Mouse (Mus musculus) forebrain, embryonic 11.5 days (tissue): Measurements from ENCODE around the gene Olfr1102. TPM values are rescaled to one million over a fixed set of nuclear protein-coding genes. Genes with fewer than 3 reads are reported as not detected.

Source experiments
- ATAC-seq: fragments of 200-750 bp; cut with Nextera tagmentation; replicated peaks from 2 replicates; pipeline ENCODE4 v1.8.0; 2017; ENCODE audit warnings: moderate TSS enrichment; ENCODE audit not compliant: low FRiP score
- DNase-seq: peaks from one replicate; pipeline ENCODE4 v3.0.0-alpha.2; 2017; ENCODE audit warnings: low spot score
- H3K27ac ChIP-seq: fragments of 300-500 bp; sonication (generic); 2 replicates; pipeline ENCODE4 v1.5.1; 2014; ENCODE audit warnings: low read depth, low read length
- H3K27me3 ChIP-seq: fragments of 300-500 bp; sonication (generic); 2 replicates; pipeline ENCODE4 v1.6.1; 2014; ENCODE audit warnings: mild to moderate bottlenecking, low read length, mixed read lengths; ENCODE audit not compliant: control insufficient read depth, insufficient read depth
- H3K36me3 ChIP-seq: fragments of 300-500 bp; sonication (generic); 2 replicates; pipeline ENCODE4 v1.6.1; 2014; ENCODE audit warnings: mild to moderate bottlenecking, low read length, moderate library complexity, mixed read lengths; ENCODE audit not compliant: control insufficient read depth, insufficient read depth
- H3K4me1 ChIP-seq: fragments of 300-500 bp; sonication (generic); replicated peaks from 2 replicates; pipeline ENCODE4 v1.6.1; 2014; ENCODE audit warnings: low read length, mixed read lengths; ENCODE audit not compliant: control insufficient read depth, insufficient read depth
- H3K4me2 ChIP-seq: fragments of 300-500 bp; sonication (generic); 2 replicates; pipeline ENCODE4 v1.6.1; 2014; ENCODE audit warnings: low read depth, mild to moderate bottlenecking, low read length, moderate library complexity, mixed read lengths; ENCODE audit not compliant: severe bottlenecking
- H3K4me3 ChIP-seq: fragments of 300-500 bp; sonication (generic); 2 replicates; pipeline ENCODE4 v1.5.1; 2014; ENCODE audit warnings: low read depth, low read length
- H3K9ac ChIP-seq: fragments of 300-500 bp; sonication (generic); 2 replicates; pipeline ENCODE4 v1.6.1; 2014; ENCODE audit warnings: low read length
- H3K9me3 ChIP-seq: fragments of 300-500 bp; sonication (generic); 2 replicates; pipeline ENCODE4 v1.6.1; 2016; ENCODE audit warnings: low read length, mixed read lengths; ENCODE audit not compliant: control insufficient read depth
- WGBS: fragments of 180-500 bp; shearing (Covaris S2); extraction: QIAGEN DNeasy Blood & Tissue Kit; methylation state at CpG from one replicate; pipeline ENCODE4 v1.1.7; 2014; 5-methylcytosine and 5-hydroxymethylcytosine counted together
- polyA plus RNA-seq: library from polyadenylated mRNA; unstranded; fragments of >200 nt; fragmentation: Nextera tagmentation; extraction: Ambion mirVana; gene quantifications from 2 replicates; pipeline ENCODE4 v1.2.1, GENCODE M21; 2014

The Olfr1102 gene
- polyA plus RNA-seq, result not detected in 2 replicates

DNA sequence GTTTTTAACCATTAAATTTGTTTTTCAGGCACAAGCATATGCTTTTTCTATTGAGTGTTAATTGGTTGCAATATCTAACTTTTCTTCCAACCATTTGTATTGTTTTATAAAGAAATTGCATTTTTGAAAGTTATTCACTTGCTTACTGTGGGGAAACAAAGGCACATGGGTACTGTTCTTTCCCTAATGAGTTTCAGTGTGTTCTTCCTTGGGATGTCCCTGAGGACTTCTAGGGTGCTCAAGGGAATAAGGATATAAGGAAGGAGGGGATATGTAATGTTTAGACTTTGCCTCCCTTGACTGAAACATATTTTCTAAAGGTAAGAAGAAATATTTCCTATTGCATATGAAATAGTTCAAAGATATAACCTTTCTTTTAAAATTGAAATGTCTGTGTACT lies at the start of gene Olfr1102:
TSS of gene Olfr1102 (plus strand) at position 301 of the 400 bp plus-strand sequence.
- no peak within 1 kb of the TSS for H3K9ac ChIP-seq
- H3K4me1 ChIP-seq, result no peaks in the 10 kb centered on the region
- H3K27ac ChIP-seq, result no peak within 1 kb of the TSS
- no peak within 1 kb of the TSS for H3K4me2 ChIP-seq
- DNase-seq (no peak), ATAC-seq (no peak)
- H3K9me3 ChIP-seq, result no peaks in the 10 kb centered on the region
- H3K4me3 ChIP-seq, result no peak within 1 kb of the TSS
- H3K27me3 ChIP-seq, result no peaks in the 10 kb centered on the region
- no peaks in the 10 kb centered on the region for H3K36me3 ChIP-seq

DNA sequence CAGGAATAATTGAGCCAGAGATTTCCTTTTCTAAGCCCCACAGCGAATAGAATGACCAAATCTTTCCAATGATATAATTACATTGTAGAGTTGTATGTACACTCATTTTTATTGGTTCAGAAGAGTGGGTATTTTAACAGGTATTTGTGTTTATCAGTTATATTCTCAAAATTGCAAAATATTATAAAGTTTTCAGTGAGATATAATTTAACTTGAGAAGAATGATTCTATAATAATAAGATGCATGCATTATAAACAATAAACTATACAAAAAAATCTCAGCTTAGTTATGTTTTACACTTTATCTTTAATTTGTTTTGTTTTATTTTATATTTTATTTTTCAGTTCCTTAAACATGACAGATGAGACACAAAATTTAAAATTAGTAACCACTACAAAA lies 37.6 kb upstream of the Olfr1102 start, which contains the start of gene Olfr1099:
TSS of gene Olfr1099 (minus strand) at position 101 of the 400 bp plus-strand sequence.
- Histone ChIP-seq H3K9me3 (no peaks in the 10 kb centered on the region), H3K9ac (no peak within 1 kb of the TSS), H3K27me3 (no peaks in the 10 kb centered on the region), H3K4me3 (no peak within 1 kb of the TSS), H3K4me2 (no peak within 1 kb of the TSS), H3K36me3 (no peaks in the 10 kb centered on the region), H3K4me1 (no peaks in the 10 kb centered on the region), H3K27ac (no peak within 1 kb of the TSS)
- 80% methylated on average over 1 of the region's 1 CpGs for WGBS
- ATAC-seq, result no peak
- DNase-seq, result no peak

DNA sequence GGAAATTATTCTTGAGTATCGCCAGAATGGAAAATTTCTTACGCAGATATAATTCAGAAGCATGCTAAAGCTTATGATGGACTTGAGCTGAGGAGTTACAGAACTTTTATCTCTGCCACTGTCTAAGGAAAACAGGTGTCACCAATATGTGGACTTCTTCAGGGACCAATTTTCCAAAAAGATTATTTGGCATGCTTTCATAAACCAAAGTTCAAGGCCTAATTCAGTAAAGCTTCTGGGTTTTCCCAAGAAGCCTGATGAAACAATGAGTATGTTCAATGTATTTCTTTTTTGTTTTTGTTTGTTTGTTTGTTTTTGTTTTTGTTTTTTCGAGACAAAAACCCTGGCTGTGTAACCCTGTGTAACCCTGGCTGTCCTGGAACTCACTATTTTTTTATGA lies 18.3 kb upstream of the Olfr1102 start, which contains the start of gene Olfr1100:
TSS of gene Olfr1100 (minus strand) at position 101 of the 400 bp plus-strand sequence.
- Histone ChIP-seq H3K27me3 (no peaks in the 10 kb centered on the region), H3K27ac (no peak within 1 kb of the TSS), H3K4me3 (no peak within 1 kb of the TSS), H3K9me3 (no peaks in the 10 kb centered on the region), H3K4me2 (no peak within 1 kb of the TSS), H3K9ac (no peak within 1 kb of the TSS), H3K36me3 (no peaks in the 10 kb centered on the region), H3K4me1 (no peaks in the 10 kb centered on the region)
- DNase-seq (no peak), ATAC-seq (no peak)
- 90% methylated on average over 3 of the region's 3 CpGs for WGBS

DNA sequence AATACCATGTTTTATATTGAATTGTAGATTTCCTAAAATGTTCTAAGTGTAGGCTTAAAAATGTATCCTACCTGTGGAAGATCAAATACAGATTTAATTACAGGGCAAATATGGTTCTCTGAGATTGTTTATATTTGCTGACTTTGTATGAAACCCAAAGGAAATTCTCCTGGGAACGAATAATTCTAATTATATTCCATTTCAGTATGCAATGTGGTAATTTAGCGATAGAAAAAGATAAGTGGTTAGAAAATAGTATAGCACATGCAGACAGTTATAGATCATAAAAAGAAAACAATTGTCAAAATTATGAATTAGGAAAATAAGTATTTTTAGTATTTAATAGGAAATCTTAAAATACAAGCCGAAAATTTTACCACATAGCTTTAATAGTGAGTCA lies 7.1 kb upstream of the Olfr1102 start, which contains the start of gene Olfr1101:
TSS of gene Olfr1101 (minus strand) at position 101 of the 400 bp plus-strand sequence.
- Histone ChIP-seq H3K4me2 (no peak within 1 kb of the TSS), H3K9me3 (no peaks in the 10 kb centered on the region), H3K9ac (no peak within 1 kb of the TSS), H3K36me3 (no peaks in the 10 kb centered on the region), H3K4me1 (no peaks in the 10 kb centered on the region), H3K27ac (no peak within 1 kb of the TSS), H3K27me3 (no peaks in the 10 kb centered on the region), H3K4me3 (no peak within 1 kb of the TSS)
- WGBS, result 80% methylated on average over 3 of the region's 3 CpGs
- no peak for ATAC-seq
- DNase-seq, result no peak

DNA sequence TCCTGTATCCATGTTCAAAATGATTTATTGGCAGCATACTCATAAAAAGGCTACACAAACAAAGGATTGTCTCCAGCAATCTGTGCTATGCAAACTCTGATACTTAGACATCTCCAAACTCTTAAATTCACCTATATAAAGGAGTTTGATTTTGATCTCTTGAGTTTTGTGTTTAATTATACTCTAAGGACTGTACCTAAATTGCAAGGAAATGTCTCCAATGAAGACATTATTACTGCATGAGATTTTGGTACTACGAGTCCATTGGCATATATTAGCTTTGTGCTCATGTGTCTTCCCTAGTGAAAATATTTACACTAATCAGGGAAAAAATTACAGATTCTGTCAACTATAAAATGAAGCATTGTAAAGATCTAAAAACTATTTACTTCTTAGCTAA lies 28.8 kb downstream of the Olfr1102 start, which contains the start of gene Olfr1104:
TSS of gene Olfr1104 (minus strand) at position 101 of the 400 bp plus-strand sequence.
- no peak within 1 kb of the TSS for H3K27ac ChIP-seq
- ATAC-seq (no peak), DNase-seq (no peak)
- H3K4me1 ChIP-seq, result no peaks in the 10 kb centered on the region
- H3K9me3 ChIP-seq, result no peaks in the 10 kb centered on the region
- H3K4me3 ChIP-seq, result no peak within 1 kb of the TSS
- H3K4me2 ChIP-seq, result no peak within 1 kb of the TSS
- 84% methylated on average over 1 of the region's 1 CpGs for WGBS
- no peaks in the 10 kb centered on the region for H3K36me3 ChIP-seq
- no peak within 1 kb of the TSS for H3K9ac ChIP-seq
- no peaks in the 10 kb centered on the region for H3K27me3 ChIP-seq

DNA sequence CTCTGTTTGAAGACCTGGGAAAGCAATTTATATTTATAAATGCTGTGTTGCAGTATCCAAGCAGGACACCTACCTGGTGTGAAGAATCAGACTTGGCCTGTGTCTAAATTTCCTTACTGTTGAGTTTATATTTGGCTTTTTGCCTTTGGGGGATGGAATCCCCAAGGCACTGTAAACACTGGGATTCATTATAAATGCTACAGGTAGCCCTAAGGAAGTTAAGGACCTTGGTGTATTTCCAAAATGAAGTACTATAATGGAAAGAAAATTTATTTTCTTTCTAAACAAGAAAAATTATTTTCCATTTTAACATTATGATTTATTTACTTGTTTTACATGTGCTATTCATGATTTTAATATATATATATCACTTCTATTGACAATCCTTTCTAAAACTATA lies 38.2 kb downstream of the Olfr1102 start, which contains the start of gene Olfr1105:
TSS of gene Olfr1105 (minus strand) at position 101 of the 400 bp plus-strand sequence.
- Histone ChIP-seq H3K9me3 (no peaks in the 10 kb centered on the region), H3K36me3 (no peaks in the 10 kb centered on the region)

DNA sequence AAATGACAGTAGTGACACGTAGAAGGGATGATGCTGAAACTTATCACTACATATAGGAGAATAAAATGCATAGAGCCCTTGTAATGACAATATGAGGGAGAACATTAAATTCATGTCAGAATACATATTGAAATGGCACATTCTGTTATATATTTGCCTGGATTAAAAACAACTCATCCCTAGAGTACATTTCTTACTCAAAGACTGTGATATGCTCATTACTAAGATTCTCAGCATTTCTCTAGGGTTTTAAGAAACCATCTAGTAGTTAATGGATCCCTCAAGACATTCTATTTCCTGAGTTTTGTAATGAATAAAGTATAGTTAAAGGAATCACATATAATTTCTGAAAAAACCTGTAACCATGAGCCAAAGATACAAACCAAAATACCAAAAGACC lies 54.0 kb downstream of the Olfr1102 start, which contains the start of gene Olfr1106:
TSS of gene Olfr1106 (minus strand) at position 101 of the 400 bp plus-strand sequence.
- H3K27ac ChIP-seq, result no peak within 1 kb of the TSS
- no peak within 1 kb of the TSS for H3K4me2 ChIP-seq
- H3K36me3 ChIP-seq, result no peaks in the 10 kb centered on the region
- no peaks in the 10 kb centered on the region for H3K4me1 ChIP-seq
- no peaks in the 10 kb centered on the region for H3K27me3 ChIP-seq
- DNase-seq (no peak), ATAC-seq (no peak)
- no peak within 1 kb of the TSS for H3K9ac ChIP-seq
- WGBS, result 85% methylated on average over 1 of the region's 1 CpGs
- no peaks in the 10 kb centered on the region for H3K9me3 ChIP-seq
- no peak within 1 kb of the TSS for H3K4me3 ChIP-seq

More for the DNA sequence above, 38.2 kb downstream of the Olfr1102 start, which contains the start of gene Olfr1105:
- Histone ChIP-seq H3K4me3 (no peak within 1 kb of the TSS), H3K27me3 (no peaks in the 10 kb centered on the region), H3K4me1 (no peaks in the 10 kb centered on the region), H3K9ac (no peak within 1 kb of the TSS), H3K27ac (no peak within 1 kb of the TSS), H3K4me2 (no peak within 1 kb of the TSS)
- no peak for ATAC-seq
- DNase-seq, result no peak
